Mouse (Mus musculus) testis, adult 2 months (tissue): ENCODE measurements around the gene Col19a1. TPM values are rescaled to one million over a fixed set of nuclear protein-coding genes. Genes with fewer than 3 reads are reported as not detected.

Source experiments
- H3K27ac ChIP-seq: fragments of 200-500 bp; 2 replicates; pipeline ENCODE4 v1.5.1; 2012; ENCODE audit warnings: low read depth, low read length; ENCODE audit not compliant: control insufficient read depth, insufficient read depth
- H3K27me3 ChIP-seq: fragments of 200-500 bp; 2 replicates; pipeline ENCODE4 v1.6.1; 2012; ENCODE audit warnings: mild to moderate bottlenecking, low read length, moderate library complexity; ENCODE audit not compliant: control insufficient read depth, insufficient read depth
- H3K36me3 ChIP-seq: fragments of 200-500 bp; 2 replicates; pipeline ENCODE4 v1.6.1; 2012; ENCODE audit warnings: mild to moderate bottlenecking, low read length; ENCODE audit not compliant: control insufficient read depth, insufficient read depth
- H3K4me1 ChIP-seq: fragments of 200-500 bp; 2 replicates; pipeline ENCODE4 v1.6.1; 2012; ENCODE audit warnings: low read length; ENCODE audit not compliant: control insufficient read depth, insufficient read depth
- H3K4me3 ChIP-seq: fragments of 200-500 bp; 2 replicates; pipeline ENCODE4 v1.5.1; 2012; ENCODE audit warnings: low read depth, mild to moderate bottlenecking, low read length, moderate library complexity, mixed read lengths; ENCODE audit not compliant: control insufficient read depth
- CTCF ChIP-seq: fragments of 200-500 bp; IDR thresholded peaks from 2 replicates; pipeline ENCODE4 v1.5.1; 2012; ENCODE audit warnings: low read depth, mild to moderate bottlenecking, inconsistent platforms, low read length, moderate library complexity; ENCODE audit not compliant: control insufficient read depth, insufficient read depth, insufficient replicate concordance
- POLR2A ChIP-seq: fragments of 200-500 bp; IDR thresholded peaks from 2 replicates; pipeline ENCODE4 v1.6.1; 2012; ENCODE audit warnings: low read depth, mild to moderate bottlenecking, inconsistent platforms, low read length, moderate library complexity; ENCODE audit not compliant: control insufficient read depth
- polyA plus RNA-seq: library from polyadenylated mRNA; depleted of rRNA; stranded (reverse); fragments of >200 nt; gene quantifications from 2 replicates; pipeline ENCODE4 v1.2.3, GENCODE M21; 2012

Gene Col19a1
- polyA plus RNA-seq, 1 experiment, result 0.69 TPM

- H3K27me3 ChIP-seq, result no peaks in the 10 kb centered on the region
- H3K27ac ChIP-seq, result no peak overlapping the region
- no peaks in the 10 kb centered on the region for H3K36me3 ChIP-seq
- H3K4me3 ChIP-seq, result no peak overlapping the region
- TF ChIP-seq POLR2A (no peak), CTCF (no peak)
- H3K4me1 ChIP-seq, result no peaks in the 10 kb centered on the region
Measured at GRCm38 (mm10) chr1:24244931-24245330, 342.3 kb downstream of the Col19a1 start.

- no peaks in the 10 kb centered on the region for H3K27me3 ChIP-seq
- H3K27ac ChIP-seq, result no peak overlapping the region
- TF ChIP-seq POLR2A, result no peak
- no peak for TF ChIP-seq CTCF
- no peak overlapping the region for H3K4me3 ChIP-seq
- H3K4me1 ChIP-seq, result no peaks in the 10 kb centered on the region
- H3K36me3 ChIP-seq, result no peaks in the 10 kb centered on the region
Measured at GRCm38 (mm10) chr1:24240039-24240691, 347.1 kb downstream of the Col19a1 start.

GRCm38 (mm10) chr1:24236330-24236729 lies 350.9 kb downstream of the Col19a1 start:
- Histone ChIP-seq H3K27ac (no peak overlapping the region), H3K4me3 (no peak overlapping the region), H3K36me3 (no peaks in the 10 kb centered on the region), H3K27me3 (no peaks in the 10 kb centered on the region), H3K4me1 (no peaks in the 10 kb centered on the region)
- TF ChIP-seq CTCF (no peak), POLR2A (no peak)

- H3K36me3 ChIP-seq, result no peaks in the 10 kb centered on the region
- no peak overlapping the region for H3K27ac ChIP-seq
- no peak overlapping the region for H3K4me3 ChIP-seq
- TF ChIP-seq CTCF, result no peak
- no peak for TF ChIP-seq POLR2A
- H3K4me1 ChIP-seq, result no peaks in the 10 kb centered on the region
- H3K27me3 ChIP-seq, result no peaks in the 10 kb centered on the region
Measured at GRCm38 (mm10) chr1:24231504-24232270, 355.6 kb downstream of the Col19a1 start.

- no peak for TF ChIP-seq CTCF
- TF ChIP-seq POLR2A, result no peak
- Histone ChIP-seq H3K27ac (no peak overlapping the region), H3K4me3 (no peak overlapping the region), H3K36me3 (no peaks in the 10 kb centered on the region), H3K4me1 (no peaks in the 10 kb centered on the region), H3K27me3 (no peaks in the 10 kb centered on the region)
Measured at GRCm38 (mm10) chr1:24230428-24230827, 356.8 kb downstream of the Col19a1 start.

GRCm38 (mm10) chr1:24229552-24229951 lies 357.7 kb downstream of the Col19a1 start:
- Histone ChIP-seq H3K27ac (no peak overlapping the region), H3K4me1 (no peaks in the 10 kb centered on the region), H3K27me3 (no peaks in the 10 kb centered on the region), H3K36me3 (no peaks in the 10 kb centered on the region), H3K4me3 (no peak overlapping the region)
- TF ChIP-seq POLR2A (no peak), CTCF (no peak)

GRCm38 (mm10) chr1:24226941-24227711 lies 360.1 kb downstream of the Col19a1 start:
- no peak overlapping the region for H3K4me3 ChIP-seq
- no peaks in the 10 kb centered on the region for H3K27me3 ChIP-seq
- no peak overlapping the region for H3K27ac ChIP-seq
- no peaks in the 10 kb centered on the region for H3K4me1 ChIP-seq
- no peaks in the 10 kb centered on the region for H3K36me3 ChIP-seq
- no peak for TF ChIP-seq POLR2A
- no peak for TF ChIP-seq CTCF
